Mouse (Mus musculus): ENCODE measurements around the gene Phlpp1. TPM values are rescaled to one million over a fixed set of nuclear protein-coding genes. Genes with fewer than 3 reads are reported as not detected.

Gene Phlpp1
- polyA plus RNA-seq, 1 experiment from 2014 or later: 2.0 TPM

DNA sequence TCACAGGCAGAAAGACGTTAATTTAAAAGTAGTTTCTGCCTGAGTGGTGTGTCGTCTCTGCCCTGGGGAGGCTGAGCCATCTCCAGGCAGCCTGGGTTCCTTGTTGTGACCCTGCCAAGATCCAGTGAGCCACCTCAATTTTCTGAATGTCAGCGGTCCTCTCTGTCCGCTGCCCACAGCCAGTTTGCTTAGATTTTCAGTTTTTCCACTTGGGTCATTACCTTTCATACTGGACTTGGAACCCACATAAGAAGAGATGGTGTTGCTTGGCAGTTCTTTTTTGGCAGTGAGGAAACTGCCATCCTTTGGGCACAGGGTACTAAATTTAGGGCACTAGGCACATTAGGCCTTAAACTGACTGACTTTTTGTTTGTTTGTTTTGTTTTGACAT is 60.9 kb downstream of the Phlpp1 start:
- no peaks in the 10 kb centered on the region for H3K4me1 ChIP-seq
- no peak for ATAC-seq
- WGBS (ENCODE audit: insufficient replicate concordance): 82% methylated on average over 4 of the region's 4 CpGs
- H3K27ac ChIP-seq: no peak overlapping the region
- H3K27me3 ChIP-seq (replicated peaks): no peaks in the 10 kb centered on the region
- H3K9ac ChIP-seq: no peak overlapping the region
- no peak overlapping the region for H3K4me3 ChIP-seq
- H3K4me2 ChIP-seq: no peak overlapping the region
- no peaks in the 10 kb centered on the region for H3K36me3 ChIP-seq
- H3K9me3 ChIP-seq (replicated peaks): no peaks in the 10 kb centered on the region

DNA sequence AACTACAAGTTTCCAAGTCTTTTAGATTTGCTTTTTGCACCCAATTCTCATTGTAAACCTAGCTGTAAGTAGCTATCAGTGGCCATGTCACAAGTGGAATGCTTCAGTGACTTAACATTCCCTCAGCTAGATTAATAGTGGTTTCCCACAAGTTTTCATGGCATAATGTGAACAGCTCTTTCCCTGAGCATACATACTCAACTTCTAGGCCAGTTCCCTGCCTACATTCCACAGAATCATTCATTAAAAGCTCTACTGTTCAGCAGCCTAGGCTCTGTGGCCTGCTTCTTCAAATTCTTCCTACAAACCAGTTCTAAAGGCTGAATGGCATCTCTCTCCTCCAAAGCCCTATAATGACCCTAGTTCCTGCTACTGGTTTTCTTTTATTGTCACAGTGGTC is 65.4 kb downstream of the Phlpp1 start:
- Histone ChIP-seq H3K4me1 (no peaks in the 10 kb centered on the region), H3K36me3 (no peaks in the 10 kb centered on the region), H3K4me2 (no peak overlapping the region), H3K27ac (no peak overlapping the region), H3K27me3 (replicated peaks) (no peaks in the 10 kb centered on the region), H3K4me3 (no peak overlapping the region), H3K9ac (no peak overlapping the region), H3K9me3 (replicated peaks) (no peaks in the 10 kb centered on the region)
- ATAC-seq: no peak

DNA sequence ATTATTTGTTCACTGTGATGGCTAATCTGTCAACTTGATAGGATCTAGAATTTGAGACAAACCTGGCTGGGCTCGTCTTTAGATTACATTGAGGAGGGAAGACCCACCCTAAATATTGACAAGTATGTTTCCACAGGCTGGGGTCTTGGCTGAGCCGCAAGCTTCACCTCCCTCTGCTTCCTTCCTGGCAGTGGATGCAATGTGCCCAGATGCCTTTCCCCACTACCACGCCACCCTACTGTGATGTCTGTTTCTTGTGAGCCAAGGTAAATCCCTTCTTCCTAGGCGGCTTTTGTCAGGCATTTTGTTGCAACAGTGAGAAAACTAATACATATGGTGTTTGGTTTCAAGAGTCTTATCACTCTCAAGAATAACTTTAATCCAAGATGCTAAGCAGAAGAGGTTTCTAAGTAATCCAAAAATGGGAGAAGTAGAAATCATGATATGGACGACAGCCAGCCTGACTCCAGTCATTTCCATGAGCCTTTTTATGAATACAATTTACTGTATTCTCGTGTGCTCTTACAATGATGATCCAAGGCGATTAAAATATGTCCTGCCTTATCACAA is 68.6 kb downstream of the Phlpp1 start:
- no peaks in the 10 kb centered on the region for H3K27me3 ChIP-seq (replicated peaks)
- no peak overlapping the region for H3K9ac ChIP-seq
- WGBS (ENCODE audit: insufficient replicate concordance): 64% methylated on average over 7 of the region's 7 CpGs
- H3K9me3 ChIP-seq (replicated peaks): no peaks in the 10 kb centered on the region; the same call in 1 of the 2 replicates
- H3K27ac ChIP-seq: no peak overlapping the region
- H3K36me3 ChIP-seq: no peaks in the 10 kb centered on the region
- H3K4me1 ChIP-seq: no peaks in the 10 kb centered on the region
- no peak for ATAC-seq
- no peak overlapping the region for H3K4me3 ChIP-seq
- no peak overlapping the region for H3K4me2 ChIP-seq

DNA sequence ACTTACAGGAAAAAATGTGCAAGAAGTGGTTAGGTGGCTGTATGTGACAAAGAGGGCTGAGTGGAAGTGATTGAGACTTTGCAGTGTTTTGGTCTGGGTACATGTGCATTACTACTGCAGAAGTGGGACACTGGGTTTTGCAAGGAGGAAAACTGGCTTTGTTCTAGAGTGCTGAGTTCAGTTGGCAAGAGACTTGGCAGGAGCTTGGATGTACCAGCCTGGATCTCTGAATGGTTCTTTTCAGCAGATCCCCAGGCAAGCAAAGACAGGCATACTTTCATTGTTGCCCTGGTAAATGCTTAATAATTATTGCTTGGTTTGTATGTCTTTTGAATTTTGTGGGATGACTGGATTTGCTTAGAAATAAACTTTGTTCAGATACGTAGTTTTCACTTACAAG is 69.5 kb downstream of the Phlpp1 start:
- ATAC-seq: no peak
- WGBS (ENCODE audit: insufficient replicate concordance): 62% methylated on average over 1 of the region's 1 CpGs
- H3K27me3 ChIP-seq (replicated peaks): no peaks in the 10 kb centered on the region

DNA sequence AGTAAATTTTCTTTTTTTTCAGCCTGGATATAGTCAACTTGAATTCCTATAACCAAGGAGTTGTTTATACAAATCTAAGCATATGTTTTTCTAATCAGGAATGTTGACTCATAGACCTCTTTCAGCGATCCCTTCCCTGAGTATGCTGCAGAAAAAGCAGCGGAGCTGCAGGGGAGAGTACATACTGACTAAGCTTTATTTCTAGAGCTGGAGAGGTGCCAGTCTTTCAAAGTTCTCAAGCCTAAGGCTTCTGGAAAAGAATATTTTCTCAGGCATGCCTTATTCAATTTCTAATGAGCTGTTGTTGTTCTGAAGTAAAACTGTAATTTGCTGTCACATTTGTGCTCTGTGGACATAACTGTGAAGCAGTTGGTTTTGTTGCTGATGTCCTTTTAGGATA is 70.6 kb downstream of the Phlpp1 start:
- H3K9ac ChIP-seq: no peak overlapping the region
- WGBS (ENCODE audit: insufficient replicate concordance): 71% methylated on average over 2 of the region's 2 CpGs

More for the DNA sequence above, 69.5 kb downstream of the Phlpp1 start:
- no peaks in the 10 kb centered on the region; the same call in 1 of the 2 replicates for H3K9me3 ChIP-seq (replicated peaks)
- no peak overlapping the region for H3K9ac ChIP-seq
- H3K4me1 ChIP-seq: no peaks in the 10 kb centered on the region
- H3K27ac ChIP-seq: no peak overlapping the region
- no peak overlapping the region for H3K4me3 ChIP-seq
- H3K4me2 ChIP-seq: no peak overlapping the region
- H3K36me3 ChIP-seq: no peaks in the 10 kb centered on the region

DNA sequence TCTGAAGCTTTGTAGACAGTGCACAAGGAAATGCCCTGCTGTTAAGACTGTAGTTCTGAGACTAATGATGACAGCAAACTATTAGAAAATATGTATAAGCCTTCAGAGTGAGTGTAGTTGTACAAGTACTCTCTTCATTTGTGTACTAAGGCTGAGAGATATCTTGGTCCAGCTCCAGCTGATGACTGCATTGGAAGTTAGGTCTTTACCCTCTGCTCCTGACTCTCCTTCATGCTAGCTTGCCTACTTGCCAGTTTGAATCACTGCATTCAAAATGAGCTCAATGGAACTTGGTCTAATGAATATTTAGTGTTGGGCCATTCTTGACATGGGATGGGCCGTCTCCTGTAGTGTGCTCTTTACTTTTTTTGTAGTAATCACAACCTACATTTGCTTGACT is 71.8 kb downstream of the Phlpp1 start:
- Histone ChIP-seq H3K36me3 (no peaks in the 10 kb centered on the region; the same call in 1 of the 2 replicates), H3K27me3 (replicated peaks) (no peaks in the 10 kb centered on the region), H3K9ac (no peak overlapping the region), H3K4me3 (no peak overlapping the region), H3K9me3 (replicated peaks) (peaks cover 5% of the 10 kb centered on the region; the same call in 1 of the 2 replicates), H3K4me1 (no peaks in the 10 kb centered on the region), H3K27ac (no peak overlapping the region), H3K4me2 (no peak overlapping the region)
- no peak for ATAC-seq
- 89% methylated on average over 1 of the region's 1 CpGs for WGBS (ENCODE audit: insufficient replicate concordance)

More for the DNA sequence above, 70.6 kb downstream of the Phlpp1 start:
- H3K27ac ChIP-seq: no peak overlapping the region
- no peaks in the 10 kb centered on the region for H3K4me1 ChIP-seq
- H3K4me2 ChIP-seq: no peak overlapping the region
- H3K9me3 ChIP-seq (replicated peaks): peaks cover under 1% of the 10 kb centered on the region; the same call in 1 of the 2 replicates
- H3K27me3 ChIP-seq (replicated peaks): no peaks in the 10 kb centered on the region
- H3K4me3 ChIP-seq: no peak overlapping the region
- ATAC-seq: no peak
- no peaks in the 10 kb centered on the region for H3K36me3 ChIP-seq

DNA sequence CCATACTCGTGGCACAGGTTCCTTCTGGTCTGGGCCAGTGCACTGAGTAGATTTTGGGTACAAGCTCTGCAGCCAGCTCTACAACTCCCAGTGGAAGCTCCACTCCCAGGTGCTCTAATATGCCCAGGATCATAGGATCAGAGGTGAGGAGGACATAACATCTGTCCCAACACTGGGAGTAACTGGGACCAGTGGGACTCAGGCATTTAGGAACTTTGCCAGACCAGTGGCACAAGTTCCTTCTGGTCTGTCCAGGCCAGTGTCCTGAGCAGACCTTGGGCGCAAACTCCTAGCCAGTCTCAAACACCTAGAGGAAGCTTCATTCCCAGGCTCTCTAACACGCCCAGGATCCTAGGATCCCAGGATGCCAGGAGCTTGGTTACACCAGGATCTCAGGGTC is 72.7 kb downstream of the Phlpp1 start:
- WGBS (ENCODE audit: insufficient replicate concordance): 80% methylated on average over 3 of the region's 3 CpGs
- no peak overlapping the region for H3K27ac ChIP-seq
- no peaks in the 10 kb centered on the region for H3K27me3 ChIP-seq (replicated peaks)
- H3K9ac ChIP-seq: no peak overlapping the region
- no peak overlapping the region for H3K4me2 ChIP-seq
- H3K36me3 ChIP-seq: no peaks in the 10 kb centered on the region; the same call in 1 of the 2 replicates
- H3K9me3 ChIP-seq (replicated peaks): peaks cover 5% of the 10 kb centered on the region; the same call in 1 of the 2 replicates
- H3K4me1 ChIP-seq: no peaks in the 10 kb centered on the region
- H3K4me3 ChIP-seq: no peak overlapping the region
- no peak for ATAC-seq

DNA sequence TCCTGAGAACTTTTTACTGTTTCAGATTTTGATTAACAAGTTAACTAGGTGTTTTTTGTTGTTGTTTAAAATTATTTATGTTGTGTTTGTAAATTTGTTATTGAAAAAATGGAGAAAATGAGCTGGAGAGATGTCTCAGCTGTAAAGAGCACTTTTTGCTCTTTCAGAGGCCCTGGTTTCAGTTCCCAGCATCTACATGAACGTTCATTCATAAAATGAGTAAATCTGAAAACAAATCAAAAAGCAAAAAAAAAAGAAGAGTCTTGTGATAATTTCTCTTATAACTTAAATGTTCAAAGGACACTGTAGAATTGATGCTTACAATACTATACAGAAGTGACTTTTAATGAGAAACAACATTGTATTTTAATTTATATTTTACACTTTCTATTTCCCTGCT is 82.5 kb downstream of the Phlpp1 start:
- Histone ChIP-seq H3K9me3 (replicated peaks) (no peaks in the 10 kb centered on the region), H3K36me3 (no peaks in the 10 kb centered on the region), H3K27me3 (replicated peaks) (no peaks in the 10 kb centered on the region), H3K9ac (no peak overlapping the region), H3K4me2 (no peak overlapping the region), H3K4me1 (no peaks in the 10 kb centered on the region), H3K27ac (no peak overlapping the region), H3K4me3 (no peak overlapping the region)
- no peak for ATAC-seq
- 68% methylated on average over 1 of the region's 1 CpGs for WGBS (ENCODE audit: insufficient replicate concordance)

DNA sequence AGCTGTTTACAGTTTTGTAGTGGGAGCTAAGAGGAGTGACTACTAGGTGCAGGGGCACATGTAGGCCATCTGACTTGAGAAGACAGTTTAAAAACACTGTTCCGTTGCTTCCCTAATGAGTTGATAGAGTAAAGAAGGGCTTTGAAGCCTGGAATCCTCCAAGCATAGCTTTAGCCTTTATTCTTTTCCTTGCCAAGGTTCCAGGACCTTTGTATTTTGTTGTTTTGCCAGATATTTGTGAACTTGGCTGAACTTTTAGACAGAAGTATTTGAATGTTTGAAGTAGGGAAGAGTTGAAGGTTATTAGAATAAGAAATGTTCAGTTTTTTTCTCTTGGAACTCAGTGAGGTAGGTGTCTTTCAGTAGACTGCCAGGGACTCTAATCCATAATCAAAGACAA is 85.6 kb downstream of the Phlpp1 start:
- H3K4me1 ChIP-seq: no peaks in the 10 kb centered on the region
- H3K27me3 ChIP-seq (replicated peaks): no peaks in the 10 kb centered on the region
- no peaks in the 10 kb centered on the region for H3K36me3 ChIP-seq
- no peak overlapping the region for H3K27ac ChIP-seq
- ATAC-seq: no peak
- H3K9me3 ChIP-seq (replicated peaks): no peaks in the 10 kb centered on the region
- WGBS (ENCODE audit: insufficient replicate concordance): 73% methylated on average over 1 of the region's 1 CpGs
- no peak overlapping the region for H3K4me3 ChIP-seq
- no peak overlapping the region for H3K4me2 ChIP-seq
- H3K9ac ChIP-seq: no peak overlapping the region

DNA sequence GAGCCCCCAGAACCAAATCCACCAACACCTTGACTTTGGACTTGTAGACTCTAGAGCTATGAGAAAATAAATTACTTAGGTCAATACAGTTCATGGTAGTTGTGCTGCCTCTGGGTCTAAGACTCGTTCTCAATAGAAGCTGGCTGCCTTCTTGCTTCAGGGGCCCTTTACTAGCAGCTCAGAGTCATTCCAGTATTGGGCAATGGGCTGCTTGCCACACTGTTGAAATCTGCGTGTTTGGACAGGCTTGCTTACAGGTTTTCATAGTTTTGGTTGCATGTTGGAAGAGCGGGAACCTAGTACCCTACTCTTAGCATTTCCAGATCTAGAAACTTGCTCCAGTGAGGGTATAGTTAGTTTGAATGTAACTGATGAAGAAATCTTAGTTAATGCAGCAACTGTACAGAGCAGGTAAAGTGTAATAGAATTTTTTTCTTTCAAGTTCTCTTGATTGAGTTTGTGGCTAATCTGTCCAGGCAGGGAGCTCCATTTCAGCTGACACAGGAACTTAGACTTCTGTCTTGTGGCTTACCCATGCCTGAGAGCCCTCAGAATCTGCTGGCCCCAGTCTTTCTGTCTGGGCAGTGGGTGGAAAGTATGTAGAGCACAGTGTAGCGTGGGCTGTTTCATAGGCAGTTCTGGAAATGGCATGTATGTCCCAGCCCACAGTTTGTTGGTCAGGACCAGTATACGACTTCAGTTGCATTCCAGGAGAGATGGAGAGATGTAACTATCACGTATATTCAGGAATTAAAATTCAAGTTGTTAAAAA is 96.7 kb downstream of the Phlpp1 start:
- H3K27me3 ChIP-seq (replicated peaks): no peaks in the 10 kb centered on the region
- no peak overlapping the region for H3K4me3 ChIP-seq
- no peaks in the 10 kb centered on the region for H3K4me1 ChIP-seq
- H3K9me3 ChIP-seq (replicated peaks): no peaks in the 10 kb centered on the region
- no peak overlapping the region for H3K27ac ChIP-seq
- no peak overlapping the region for H3K9ac ChIP-seq
- 69% methylated on average over 6 of the region's 6 CpGs for WGBS (ENCODE audit: insufficient replicate concordance)
- H3K4me2 ChIP-seq: no peak overlapping the region
- no peaks in the 10 kb centered on the region for H3K36me3 ChIP-seq
- ATAC-seq: no peak

DNA sequence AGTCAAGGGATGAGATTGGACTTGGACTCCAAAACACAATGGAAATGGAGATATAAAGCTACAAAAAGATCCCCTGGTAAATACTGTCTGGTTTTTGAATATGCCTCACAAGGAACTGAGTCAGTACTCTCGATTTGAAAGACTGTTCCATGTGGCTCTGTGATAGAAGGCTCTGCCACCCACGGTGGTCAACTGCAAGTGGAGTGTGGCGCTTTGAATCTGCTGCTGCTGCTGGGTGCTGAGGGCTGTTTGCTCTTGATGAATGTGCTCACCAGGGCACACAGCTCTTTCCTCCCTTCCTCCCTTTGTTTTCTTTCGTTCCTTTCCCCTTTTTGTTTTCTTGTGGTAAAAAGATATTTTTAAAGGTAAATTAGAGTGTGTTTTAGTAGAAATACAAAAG is 97.8 kb downstream of the Phlpp1 start:
- Histone ChIP-seq H3K27ac (no peak overlapping the region), H3K27me3 (replicated peaks) (no peaks in the 10 kb centered on the region), H3K4me2 (no peak overlapping the region), H3K9me3 (replicated peaks) (no peaks in the 10 kb centered on the region), H3K36me3 (no peaks in the 10 kb centered on the region), H3K9ac (no peak overlapping the region), H3K4me1 (no peaks in the 10 kb centered on the region), H3K4me3 (no peak overlapping the region)
- no peak for ATAC-seq
- WGBS (ENCODE audit: insufficient replicate concordance): 34% methylated on average over 4 of the region's 4 CpGs

DNA sequence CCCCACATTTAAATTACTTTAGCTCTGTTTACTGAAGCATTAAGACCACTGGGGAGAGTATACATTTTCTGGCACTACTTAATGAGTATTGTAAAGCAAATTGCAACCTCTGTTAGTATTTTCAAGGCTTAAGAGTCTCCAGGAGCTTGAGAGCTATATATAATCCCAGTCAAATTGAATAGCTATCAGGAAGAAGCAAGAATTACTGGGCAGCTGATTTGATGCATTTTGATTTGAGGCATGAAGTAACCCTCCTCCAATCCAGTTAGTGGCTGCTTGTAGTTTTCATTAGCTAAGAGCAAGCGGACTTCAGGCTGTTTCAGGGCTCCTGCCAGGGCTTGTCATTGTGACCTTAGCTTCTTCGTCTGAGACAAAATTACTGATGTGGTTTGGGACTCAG is 101.4 kb downstream of the Phlpp1 start:
- Histone ChIP-seq H3K4me2 (no peak overlapping the region), H3K36me3 (no peaks in the 10 kb centered on the region), H3K4me1 (no peaks in the 10 kb centered on the region), H3K27me3 (replicated peaks) (no peaks in the 10 kb centered on the region), H3K9ac (no peak overlapping the region), H3K4me3 (no peak overlapping the region), H3K27ac (no peak overlapping the region), H3K9me3 (replicated peaks) (no peaks in the 10 kb centered on the region)
- ATAC-seq: no peak
- WGBS (ENCODE audit: insufficient replicate concordance): 68% methylated on average over 2 of the region's 2 CpGs
